Mouse (Mus musculus): ENCODE measurements around the gene Mmp9.

Mmp9 gene

GRCm38 (mm10) chr2:164912151-164912550 is 28.4 kb upstream of the Mmp9 start:
- DNase-seq (ENCODE audit: low read depth, low spot score): peak; percentile 12

- no peak for DNase-seq (ENCODE audit: low read depth, low spot score)
Measured at GRCm38 (mm10) chr2:164912749-164913427, 27.7 kb upstream of the Mmp9 start.

DNA sequence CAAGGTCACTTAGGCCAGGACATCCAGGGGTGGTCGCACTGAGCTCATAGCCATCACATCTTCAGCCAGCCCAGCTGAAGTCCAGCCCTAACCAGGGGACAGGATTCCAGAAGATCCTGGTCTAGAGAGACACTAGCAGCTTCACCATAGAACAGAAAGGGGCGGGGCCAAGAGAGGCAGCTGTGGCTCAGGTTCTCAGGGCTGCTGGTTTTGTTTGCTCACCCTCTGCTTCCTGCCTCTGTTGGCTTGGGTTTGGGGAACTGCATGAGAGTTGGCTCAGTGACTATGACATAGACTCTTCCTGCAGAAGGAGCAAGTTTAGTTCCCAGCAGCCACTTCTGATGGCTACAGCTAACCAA is 27.2 kb upstream of the Mmp9 start:
- no peak for DNase-seq (ENCODE audit: low read depth, low spot score)

DNA sequence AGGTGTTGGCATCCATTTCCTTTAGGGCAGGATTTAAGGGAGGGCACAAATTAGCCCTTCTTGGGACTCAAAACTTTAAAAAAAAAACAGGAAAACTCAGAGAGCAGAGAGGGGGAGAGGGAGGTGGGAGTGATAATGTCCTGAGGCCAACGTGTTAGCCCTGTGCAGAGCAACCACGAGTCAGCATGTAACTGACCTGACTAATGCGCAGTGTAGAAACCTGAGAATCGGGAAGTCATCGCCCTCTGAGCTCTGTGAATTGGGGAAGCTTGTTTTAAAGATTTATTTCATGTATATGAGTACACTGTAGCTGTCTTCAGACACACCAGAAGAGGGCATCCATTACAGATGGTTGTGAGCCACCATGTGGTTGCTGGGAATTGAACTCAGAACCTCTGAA is 23.8 kb upstream of the Mmp9 start:
- no peak for DNase-seq (ENCODE audit: low read depth, low spot score)

DNA sequence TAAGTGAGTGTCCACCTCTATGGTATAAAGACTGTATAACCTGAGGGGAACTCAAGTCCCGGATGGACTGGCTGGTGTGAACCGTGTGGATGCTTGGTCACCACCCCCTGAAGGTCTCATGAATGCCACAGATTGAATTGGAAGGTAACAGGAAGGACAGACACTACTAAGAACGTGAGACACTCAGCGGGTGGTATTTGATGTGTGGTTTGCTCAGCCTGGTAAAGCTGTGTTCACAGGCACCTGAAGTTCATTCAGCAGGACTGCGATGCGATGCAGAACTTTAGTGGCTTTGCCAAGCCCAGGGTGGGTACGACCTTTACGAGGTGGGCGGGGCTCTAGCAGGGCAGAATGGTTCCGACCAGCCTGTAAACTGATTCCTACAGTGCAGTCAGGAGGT is 23.2 kb upstream of the Mmp9 start:
- DNase-seq (ENCODE audit: low read depth, low spot score): no peak

DNA sequence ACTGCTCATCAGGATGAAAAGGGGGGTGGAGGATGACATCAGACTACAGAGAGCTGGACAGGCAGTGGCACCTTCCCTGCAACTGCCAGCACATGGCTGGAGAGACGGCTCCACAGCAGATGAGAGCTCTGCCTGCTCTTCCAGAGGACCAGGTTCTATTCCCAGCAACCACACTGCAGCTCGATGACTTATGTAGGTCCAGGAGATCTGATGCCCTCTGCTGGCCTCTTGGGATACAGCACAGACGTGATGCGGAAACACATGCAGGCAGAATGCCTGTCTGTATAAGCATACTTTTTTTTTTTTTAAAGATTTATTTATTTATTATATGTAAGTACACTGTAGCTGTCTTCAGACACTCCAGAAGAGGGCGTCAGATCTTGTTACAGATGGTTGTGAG is 22.3 kb upstream of the Mmp9 start:
- no peak for DNase-seq (ENCODE audit: low read depth, low spot score)

DNA sequence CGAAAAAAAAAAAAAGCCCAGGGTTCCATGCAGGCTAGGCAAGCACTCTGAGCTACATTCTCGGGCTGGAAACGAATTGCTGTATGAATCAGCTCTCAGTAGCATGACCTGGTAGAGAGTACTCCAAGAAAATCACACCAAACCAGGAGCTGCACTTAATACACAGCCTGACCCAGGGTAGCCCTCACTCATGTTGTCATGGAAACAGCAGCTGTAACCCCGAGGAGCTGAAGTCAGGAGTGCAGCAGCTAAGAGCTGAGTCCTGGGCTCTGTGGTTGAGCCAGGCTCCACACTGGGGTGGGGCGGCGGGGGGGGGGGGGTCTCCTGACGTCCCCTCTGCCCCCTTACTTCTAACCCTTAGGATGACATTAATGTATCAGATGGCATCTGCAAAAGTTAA is 18.6 kb upstream of the Mmp9 start:
- DNase-seq (ENCODE audit: low read depth, low spot score): no peak

DNA sequence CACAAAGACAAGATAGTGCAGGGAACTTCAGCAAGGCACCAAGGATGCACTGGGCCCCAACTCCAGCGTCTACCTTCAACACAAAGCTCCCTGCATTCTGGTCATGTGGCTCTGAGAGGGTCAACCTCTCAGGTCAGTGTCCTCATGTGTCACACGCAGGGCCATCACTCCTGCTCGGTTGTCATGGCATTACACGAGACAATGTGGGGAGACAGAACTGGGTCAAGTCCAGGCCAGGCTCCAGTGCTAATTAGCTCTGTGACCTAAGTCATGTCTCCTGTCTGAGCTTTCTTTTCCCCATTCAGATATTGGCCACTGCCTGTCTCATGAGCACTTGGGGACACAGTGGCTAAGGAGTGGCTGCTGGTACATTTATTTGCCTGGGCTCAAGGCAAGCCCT is 17.3 kb upstream of the Mmp9 start:
- no peak for DNase-seq (ENCODE audit: low read depth, low spot score)

GRCm38 (mm10) chr2:164924100-164924857 is 16.3 kb upstream of the Mmp9 start:
- no peak for DNase-seq (ENCODE audit: low read depth, low spot score)

- no peak for DNase-seq (ENCODE audit: low read depth, low spot score)
Measured at GRCm38 (mm10) chr2:164930706-164931581, 9.6 kb upstream of the Mmp9 start.

GRCm38 (mm10) chr2:164933534-164933933 is 7.0 kb upstream of the Mmp9 start:
- DNase-seq (ENCODE audit: low read depth, low spot score): no peak

DNA sequence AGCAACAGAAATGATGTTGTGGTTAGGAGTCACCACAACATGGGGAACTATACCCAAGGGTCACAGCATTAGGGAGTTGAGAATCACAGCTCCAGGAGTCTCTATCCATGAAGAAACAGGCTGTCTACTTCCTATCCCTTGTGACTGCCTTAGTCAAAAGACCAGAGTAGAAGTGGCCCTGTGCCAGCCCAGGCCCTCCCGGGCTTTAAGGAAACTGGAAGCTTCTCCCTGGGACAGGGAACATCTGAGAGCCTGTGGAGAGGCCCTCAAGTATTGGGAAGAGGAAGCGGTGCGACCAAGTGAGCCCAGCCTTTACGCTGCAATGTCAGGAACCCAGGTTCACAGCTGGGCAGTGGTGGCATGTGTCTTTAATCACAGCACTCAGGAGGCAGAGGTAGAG is 4.6 kb upstream of the Mmp9 start:
- DNase-seq (ENCODE audit: low read depth, low spot score): no peak

DNA sequence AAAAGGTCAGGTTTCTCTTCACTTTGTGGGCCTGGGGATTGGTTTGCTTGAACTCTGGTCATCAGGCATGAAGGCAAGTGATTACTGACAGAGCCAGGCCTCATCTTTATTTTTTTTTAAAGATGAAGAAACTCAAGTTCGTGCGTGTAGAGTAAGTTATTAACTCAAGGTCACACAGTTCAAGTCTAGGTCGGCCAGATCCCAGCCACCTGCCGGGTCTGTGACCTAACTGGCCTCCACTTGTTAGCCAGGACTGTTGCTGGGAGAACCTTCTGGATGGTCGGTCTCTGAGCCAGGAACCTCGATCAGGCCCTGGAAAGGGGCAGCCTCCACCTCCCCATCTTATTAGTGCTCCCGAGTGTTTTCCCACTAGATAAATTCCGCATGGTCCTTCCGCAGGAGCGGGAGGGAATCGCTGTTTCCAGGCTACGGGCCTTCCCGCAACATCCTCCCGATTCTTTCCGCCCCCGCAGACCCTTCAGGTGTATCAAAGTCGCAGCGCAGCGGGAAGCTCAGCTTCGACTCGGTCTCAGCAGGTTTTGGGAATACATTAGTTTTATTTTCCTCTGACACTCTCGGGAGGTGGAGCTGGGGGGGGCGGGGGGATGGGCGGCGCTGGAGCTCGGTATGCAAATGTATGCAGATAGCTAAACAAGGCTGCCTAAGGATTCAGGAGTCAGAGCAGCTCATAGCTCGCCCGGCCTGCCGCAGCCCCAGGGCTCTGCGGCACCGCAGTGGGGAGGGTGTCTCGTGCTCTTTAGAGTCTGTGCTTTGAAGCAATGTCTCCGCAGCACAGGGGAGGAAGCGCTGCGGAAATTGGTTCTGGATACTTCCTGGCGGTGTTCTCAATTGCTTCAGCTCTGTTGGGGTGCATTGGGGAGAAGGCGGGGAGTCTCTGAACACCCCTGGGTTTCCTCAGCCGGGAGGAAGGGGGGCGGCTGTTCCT is 2.2 kb upstream of the Mmp9 start:
- no peak for DNase-seq (ENCODE audit: low read depth, low spot score)

DNA sequence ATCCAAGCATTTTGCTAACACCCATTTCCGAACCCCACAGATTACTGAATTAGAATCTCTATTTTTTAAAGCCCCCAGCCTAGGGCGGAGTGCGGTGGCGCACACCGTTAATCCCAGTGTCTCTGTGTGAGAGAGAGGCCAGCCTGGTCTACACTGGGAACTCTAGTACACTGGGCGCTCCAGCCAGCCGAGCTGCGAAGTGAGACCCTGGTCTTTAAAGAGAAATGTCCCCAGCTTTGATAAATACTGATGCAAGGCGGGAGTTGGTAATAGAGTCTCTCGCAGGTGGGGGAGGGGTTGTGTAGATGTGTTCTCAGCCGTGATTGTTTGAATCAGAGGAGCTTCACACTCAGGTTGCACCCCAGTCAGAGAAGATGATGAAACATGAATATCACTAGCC is 1.5 kb upstream of the Mmp9 start:
- DNase-seq (ENCODE audit: low read depth, low spot score): no peak

DNA sequence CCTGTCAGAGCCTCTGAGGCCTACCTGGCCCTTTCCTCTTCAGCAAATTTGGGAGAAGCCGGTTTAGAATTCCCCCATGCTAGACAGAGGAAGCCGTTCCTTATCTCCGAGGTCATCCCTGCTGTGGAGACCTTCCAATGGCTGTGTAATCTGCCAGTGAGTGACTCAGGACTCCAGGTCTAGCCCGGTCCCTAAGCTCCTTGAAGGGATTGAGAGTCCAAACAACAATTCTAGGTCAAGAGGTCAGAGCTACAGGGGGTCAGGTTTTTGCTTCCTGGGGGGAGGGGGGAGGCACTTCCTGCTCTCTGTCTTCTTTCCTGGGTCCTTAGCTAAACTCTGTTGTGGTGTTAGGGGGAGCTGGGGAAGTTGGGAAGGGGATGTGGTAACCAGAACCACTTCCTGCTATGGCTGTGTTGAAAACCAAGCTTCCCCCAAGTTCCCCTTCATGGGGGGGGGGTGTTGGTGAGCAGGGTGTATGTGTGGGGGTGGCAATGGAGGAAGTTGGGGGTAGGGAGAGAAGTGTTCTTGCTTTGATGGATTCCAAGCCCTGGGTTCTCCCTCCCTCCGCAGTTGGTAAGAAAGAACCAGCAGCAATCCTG is 2.2 kb downstream of the Mmp9 start:
- DNase-seq (ENCODE audit: low read depth, low spot score): no peak

DNA sequence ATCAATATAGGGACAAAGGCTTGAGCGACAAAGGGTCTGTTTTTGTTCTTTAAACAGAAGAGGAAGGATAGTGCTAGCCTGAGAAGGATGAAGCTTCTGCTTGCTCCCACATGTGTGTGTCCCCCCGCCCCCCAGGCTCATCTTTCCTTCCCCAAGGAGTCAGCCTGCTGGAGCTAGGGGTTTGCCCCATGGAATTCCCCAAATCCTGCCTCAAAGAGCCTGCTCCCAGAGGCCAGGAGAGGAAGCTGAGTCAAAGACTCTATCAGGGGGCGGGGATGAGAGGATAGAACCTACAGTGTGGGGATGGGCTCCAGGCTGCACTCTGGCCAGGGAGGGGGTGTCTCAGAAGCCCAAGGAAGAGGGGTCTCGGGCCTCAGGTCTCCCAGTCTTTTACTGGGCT is 6.9 kb downstream of the Mmp9 start:
- no peak for DNase-seq (ENCODE audit: low read depth, low spot score)

DNA sequence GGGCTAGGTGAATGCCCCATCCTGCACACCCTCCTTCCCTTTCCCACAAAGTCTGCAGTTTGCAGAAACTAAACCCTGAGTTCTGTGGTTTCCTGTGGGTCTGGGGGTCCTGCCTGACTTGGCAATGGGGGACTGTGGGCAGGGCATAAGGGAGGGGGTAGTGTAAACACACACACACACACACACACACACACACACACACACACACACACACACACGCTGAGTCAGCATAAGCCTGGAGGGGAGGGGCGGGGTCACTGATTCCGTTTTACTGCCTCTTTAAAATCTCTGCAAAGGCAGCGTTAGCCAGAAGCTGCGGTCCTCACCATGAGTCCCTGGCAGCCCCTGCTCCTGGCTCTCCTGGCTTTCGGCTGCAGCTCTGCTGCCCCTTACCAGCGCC is 7.3 kb downstream of the Mmp9 start:
- DNase-seq (ENCODE audit: low read depth, low spot score): no peak

DNA sequence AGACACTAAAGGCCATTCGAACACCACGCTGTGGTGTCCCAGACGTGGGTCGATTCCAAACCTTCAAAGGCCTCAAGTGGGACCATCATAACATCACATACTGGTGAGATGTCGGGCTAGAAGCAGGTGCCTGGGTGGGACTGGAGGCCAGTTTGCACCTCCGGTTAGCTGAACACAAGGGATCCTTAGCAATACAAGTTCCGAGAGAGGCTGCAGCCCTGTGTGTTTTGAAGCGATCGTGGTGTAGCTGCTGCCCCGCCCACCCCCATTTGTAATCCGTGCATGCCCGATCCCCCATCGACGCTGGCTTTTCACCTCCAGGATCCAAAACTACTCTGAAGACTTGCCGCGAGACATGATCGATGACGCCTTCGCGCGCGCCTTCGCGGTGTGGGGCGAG is 8.4 kb downstream of the Mmp9 start:
- DNase-seq (ENCODE audit: low read depth, low spot score): no peak

- DNase-seq (ENCODE audit: low read depth, low spot score): no peak
Measured at GRCm38 (mm10) chr2:164950501-164950900, 9.9 kb downstream of the Mmp9 start.

- no peak for DNase-seq (ENCODE audit: low read depth, low spot score)
Measured at GRCm38 (mm10) chr2:164951745-164952144, 11.2 kb downstream of the Mmp9 start.

- no peak for DNase-seq (ENCODE audit: low read depth, low spot score)
Measured at GRCm38 (mm10) chr2:164952448-164952847, 11.9 kb downstream of the Mmp9 start.
